Mouse (Mus musculus) megakaryocyte, adult 5-6 weeks (primary cell): ENCODE data around the gene Fam102a. TPM values are rescaled to one million over a fixed set of nuclear protein-coding genes. Genes with fewer than 3 reads are reported as not detected.
A peak's percentile ranks its signal among the peaks of the same experiment; 100 is the strongest.
"Not testable (repeated sequence)": the region's sequence is repeated elsewhere in the genome, so short reads cannot be mapped to it uniquely, and the experiment has no call there.

Experiments
- ATAC-seq: 2 replicates; pipeline ENCODE4 v1.8.0; 2016; ENCODE audit warnings: mild to moderate bottlenecking, inconsistent platforms; ENCODE audit not compliant: poor library complexity, severe bottlenecking
- total RNA-seq, 2 experiments: library from RNA; stranded (forward) in 1 of 2; stranded (reverse) in 1 of 2; fragments of 153-499, 151-499 nt in 1 of 2; fragments of 221-1000, 200-1000 nt in 1 of 2; gene quantifications; 2 replicates each; pipeline versions ENCODE4 v1.2.3 to v1.2.4; 2015 to 2017

Gene Fam102a
- total RNA-seq (2015) (6.5 and 6.6 TPM in 2 replicates), total RNA-seq (2017) (4.6 and 4.8 TPM in 2 replicates)

GRCm38 (mm10) chr2:32534733-32535471 is at the start of gene Fam102a:
Gene Fam102a (plus strand): TSS chr2:32535332.
- ATAC-seq = peak; percentile 81

GRCm38 (mm10) chr2:32485751-32486150 is 49.4 kb upstream of the Fam102a start:
- ATAC-seq = no peak

DNA sequence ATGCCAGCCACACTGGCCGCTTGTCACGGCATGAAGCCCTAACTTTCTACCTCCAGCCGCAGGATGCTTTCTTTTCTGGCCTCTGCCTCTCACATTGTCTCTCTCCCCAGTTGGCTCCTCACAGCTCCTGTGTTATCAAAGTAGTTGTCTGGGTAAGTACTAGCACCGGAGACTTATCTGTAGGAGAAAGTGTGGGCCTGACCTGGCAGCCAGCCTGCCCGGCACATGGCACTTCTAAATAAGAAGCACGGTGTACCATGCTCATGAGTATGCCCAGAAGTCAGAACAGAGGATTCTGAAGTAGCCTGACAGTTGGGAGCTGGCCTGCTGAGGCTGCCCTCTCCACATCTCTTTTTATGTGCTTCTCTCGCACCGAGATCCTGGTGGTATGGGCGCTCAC is 49.0 kb upstream of the Fam102a start:
- ATAC-seq = no peak

DNA sequence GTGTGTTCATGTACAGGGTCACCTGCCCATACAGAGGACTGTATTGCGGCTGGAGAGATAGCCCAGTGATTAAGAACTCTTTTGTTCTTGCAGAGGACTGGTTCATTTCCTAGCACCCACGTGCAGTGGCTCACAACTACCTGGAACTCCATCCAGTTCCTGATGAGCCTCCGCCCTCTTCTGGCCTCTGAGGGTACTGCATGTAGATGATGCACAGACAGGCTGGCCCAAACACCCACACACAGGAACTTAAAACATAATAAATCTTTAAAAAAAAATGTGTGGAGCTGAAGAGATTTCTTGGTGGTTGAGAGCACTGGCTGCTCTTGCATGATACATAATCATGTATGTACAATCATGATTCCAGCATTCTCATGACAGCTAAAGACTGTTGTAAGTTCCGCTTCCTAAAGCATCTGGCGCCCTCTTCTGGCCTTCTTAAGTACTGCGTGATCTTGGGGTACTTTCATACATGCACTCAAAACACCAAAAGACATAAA is 48.0 kb upstream of the Fam102a start:
- ATAC-seq = peak; percentile 93

DNA sequence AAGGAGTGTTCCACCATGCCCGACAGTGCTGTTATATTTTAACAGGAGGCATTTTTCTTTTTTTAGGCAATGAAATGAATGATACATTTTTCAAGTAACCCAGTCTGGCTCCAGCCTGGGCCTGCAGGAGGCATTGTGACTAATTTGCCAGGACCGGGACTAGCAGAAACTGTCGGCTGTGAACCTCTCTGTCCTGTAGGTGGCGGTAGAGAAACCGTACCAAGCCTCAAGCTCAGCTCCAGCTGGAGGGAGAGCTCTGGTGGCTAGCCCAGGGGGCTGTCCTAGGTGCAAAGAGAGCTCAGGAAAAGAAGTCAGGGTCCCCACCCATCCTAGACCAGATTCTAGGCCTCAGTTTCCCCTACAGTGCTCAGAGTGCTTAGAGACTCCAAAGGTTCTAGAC is 46.5 kb upstream of the Fam102a start:
- ATAC-seq = peak; percentile 69

- ATAC-seq = not testable (repeated sequence)
Measured at GRCm38 (mm10) chr2:32490730-32491129, 44.4 kb upstream of the Fam102a start.

- ATAC-seq = no peak
Measured at GRCm38 (mm10) chr2:32492661-32493060, 42.5 kb upstream of the Fam102a start.

DNA sequence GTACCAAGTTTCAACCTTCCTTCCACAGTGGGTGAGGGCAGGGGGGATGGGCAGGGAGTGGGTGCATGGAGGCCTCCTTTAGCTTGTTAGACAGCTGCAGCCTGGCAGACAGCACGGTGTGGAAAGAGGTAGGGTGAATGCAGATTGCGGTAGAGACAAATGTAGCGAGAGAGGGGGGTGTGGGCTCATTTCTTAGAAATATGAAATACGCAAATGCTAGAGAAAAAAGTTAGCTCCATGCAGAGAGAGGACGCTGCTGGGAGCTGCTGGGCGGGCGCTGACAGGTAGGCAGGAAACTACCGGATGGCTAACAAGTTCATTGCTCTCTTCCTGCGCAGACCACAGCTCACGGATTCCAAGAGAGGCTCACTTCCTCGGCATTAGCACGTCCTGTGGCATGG is 41.8 kb upstream of the Fam102a start:
- ATAC-seq = peak; percentile 39

- ATAC-seq = no peak
Measured at GRCm38 (mm10) chr2:32494522-32494921, 40.6 kb upstream of the Fam102a start.

DNA sequence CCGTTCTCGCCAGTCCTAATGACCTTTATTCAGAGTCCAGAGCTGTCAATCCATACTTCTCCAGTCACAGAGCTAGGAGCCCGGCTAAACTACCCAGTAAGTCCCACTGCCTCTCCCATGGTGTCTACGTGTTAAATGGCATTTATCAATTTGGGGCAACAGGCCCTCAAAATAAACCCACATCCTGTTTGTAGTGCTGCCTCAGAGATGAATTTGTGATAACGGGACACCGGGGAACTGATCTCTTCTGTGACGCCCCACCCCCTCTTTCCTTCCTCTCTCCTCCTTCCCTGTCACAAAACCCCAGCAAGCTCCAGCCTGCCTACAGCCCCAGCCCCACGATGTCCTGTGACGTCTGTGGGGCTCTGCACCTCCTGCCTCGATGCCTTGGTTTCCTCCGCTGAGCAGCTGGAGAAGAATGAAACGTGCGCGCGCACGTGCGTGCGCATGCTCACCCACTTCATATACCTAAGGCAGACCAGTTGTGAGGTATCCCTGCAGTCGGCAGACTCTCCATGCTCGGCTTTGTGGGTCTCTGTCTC is 39.9 kb upstream of the Fam102a start:
- ATAC-seq = peak; percentile 77

DNA sequence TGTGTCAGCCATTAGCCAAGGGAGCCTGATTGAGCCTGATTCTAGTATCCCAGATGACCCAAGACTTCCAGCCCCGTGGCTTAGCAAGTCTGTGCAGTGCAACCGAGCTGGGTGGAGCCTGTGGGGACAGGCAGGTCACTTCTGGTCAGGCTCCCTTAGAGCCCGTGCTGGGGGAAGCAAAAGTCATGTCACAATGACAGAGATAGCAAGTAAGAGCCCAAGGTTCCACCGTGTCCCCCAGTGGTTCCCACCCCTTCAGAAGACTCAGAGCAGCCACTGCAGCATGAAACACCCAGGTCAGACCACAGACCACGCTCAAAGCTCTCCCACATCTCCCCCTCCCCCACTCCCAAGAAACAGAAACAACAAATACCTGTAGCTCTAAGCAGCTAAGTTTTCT is 38.9 kb upstream of the Fam102a start:
- peak; percentile 44 for ATAC-seq

- ATAC-seq = no peak
Measured at GRCm38 (mm10) chr2:32499365-32499764, 35.8 kb upstream of the Fam102a start.

GRCm38 (mm10) chr2:32500461-32500860 is 34.7 kb upstream of the Fam102a start:
- no peak for ATAC-seq

DNA sequence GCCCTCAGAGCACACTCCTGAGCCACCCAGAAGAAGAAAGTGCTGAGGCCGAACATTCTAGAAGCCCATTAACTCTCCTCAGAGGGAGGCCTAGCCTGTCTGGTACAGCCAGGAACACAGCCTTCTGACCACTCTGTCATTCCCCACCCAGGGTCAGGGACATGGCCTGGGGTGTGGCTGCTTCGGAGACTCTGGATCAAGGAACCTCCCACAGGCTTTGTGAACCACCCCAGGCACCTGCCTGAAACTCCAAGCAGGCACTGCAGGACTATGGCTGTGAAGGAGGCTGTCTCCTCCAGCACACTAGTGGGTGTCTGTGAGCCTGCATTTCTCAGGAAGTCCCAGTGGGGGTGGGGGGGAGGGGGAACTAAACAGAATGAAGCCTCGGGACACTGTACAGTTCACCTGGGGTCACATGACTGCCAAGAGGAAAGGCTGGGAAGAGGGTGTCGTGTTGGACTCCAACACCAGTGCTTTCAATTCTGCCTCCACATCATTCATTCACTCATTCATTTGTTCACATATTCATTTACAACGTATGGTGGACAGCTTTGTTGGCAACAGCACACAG is 33.3 kb upstream of the Fam102a start:
- ATAC-seq = no peak

DNA sequence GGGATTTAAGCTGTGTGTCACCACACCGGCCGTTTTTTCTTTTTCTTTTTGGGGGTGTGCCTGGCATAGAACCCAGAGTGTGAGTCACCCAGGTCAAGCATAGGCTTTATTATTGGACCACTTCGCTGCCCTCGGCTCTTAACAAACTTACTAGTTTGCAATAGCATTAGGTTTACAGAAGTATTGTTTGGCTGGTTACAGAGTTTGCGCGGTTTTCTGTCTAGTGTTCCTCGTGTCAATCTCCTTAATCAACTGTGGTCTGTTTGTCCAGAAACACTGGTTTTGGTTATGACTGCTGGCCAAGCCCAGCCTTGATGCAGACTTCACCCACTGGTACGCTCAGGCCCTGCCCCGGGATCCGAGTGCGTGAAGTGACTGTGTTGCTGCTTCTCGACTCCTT is 32.3 kb upstream of the Fam102a start:
- no peak for ATAC-seq

DNA sequence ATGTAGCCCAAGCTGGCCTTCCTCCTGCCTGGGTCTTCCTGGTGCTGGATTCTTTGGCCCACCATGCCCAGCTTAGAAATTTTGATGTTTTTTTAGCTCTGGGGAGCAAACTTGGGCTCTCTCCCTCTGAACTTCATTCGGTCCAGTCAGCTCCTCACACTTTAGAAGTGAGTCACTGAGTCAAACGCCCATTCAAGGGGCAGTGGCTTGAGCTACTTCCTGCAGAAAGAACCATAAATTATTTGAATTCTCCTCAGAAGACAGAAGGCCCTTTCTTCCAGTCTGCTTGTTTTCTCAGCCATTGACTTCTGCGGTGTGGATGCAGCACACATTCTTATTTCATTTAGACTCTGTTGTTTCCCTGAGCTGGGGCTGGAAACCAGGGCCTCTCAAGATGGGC is 31.5 kb upstream of the Fam102a start:
- no peak for ATAC-seq

GRCm38 (mm10) chr2:32505536-32505935 is 29.6 kb upstream of the Fam102a start:
- no peak for ATAC-seq

- peak; percentile 93 for ATAC-seq
Measured at GRCm38 (mm10) chr2:32506673-32507668, 28.2 kb upstream of the Fam102a start.

DNA sequence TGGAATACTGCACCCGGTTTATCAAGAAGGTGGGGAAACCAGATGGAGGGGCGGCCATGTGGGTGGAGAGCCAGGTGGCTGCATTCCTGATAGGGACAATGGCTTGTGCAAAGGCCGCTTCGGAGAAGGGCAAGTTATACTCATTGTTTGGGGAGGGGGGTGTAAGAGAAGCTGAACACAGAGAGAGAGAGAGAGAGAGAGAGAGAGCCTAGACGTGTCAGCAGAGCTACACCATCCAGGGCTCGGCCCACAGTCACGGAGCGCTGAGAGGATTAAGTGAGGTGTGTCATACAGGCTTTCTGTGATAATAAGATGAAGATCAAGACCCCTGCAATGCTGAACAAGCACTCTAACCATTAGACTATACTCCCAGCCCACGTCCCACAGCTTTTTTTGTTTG is 27.2 kb upstream of the Fam102a start:
- ATAC-seq = no peak

- ATAC-seq = no peak
Measured at GRCm38 (mm10) chr2:32509287-32509686, 25.8 kb upstream of the Fam102a start.

GRCm38 (mm10) chr2:32509896-32510295 is 25.2 kb upstream of the Fam102a start:
- no peak for ATAC-seq
